Mouse (Mus musculus): Measurements from ENCODE around the gene Smg6.
A peak's percentile ranks its signal among the peaks of the same experiment; 100 is the strongest.

Gene Smg6

DNA sequence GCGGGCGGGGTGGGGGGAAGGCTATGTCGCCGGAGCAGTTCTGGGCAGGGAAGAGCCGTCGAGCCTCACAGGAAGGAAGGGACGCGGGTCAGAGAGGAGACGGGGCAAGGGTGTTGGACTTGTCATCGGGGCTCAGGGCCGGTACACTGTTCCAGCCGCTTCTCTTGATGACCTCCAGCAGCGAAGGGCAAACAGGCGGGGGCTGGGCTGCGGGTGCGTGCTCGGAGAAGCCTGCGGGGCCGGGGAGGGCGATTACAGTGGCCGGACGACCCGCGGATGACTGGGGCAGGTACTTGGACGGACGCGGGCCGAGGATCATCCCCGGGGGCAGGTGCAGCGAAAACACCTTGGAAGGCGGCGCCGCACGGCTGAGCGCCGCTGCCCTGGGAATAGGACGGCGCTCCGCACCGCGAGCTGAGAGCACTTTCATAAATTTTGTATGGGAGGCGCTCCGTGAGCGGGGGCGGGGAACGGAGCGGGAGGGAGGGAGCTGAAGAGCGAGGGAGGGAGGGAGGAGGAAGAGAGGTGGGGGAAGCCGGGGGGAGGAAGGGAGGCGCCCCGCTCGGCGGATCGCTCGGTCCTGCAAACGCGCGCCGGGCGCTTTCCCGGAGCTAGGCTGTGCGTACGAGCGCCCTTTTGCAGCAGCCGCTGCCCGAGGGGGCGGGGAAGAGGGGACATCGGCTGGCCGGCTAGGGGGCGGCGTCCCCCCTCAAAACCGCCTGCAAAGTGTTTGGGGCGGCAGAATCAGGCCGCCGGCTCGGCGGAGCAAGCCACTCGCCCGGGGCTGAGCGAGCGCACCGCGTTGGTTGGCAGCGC is 267.8 kb downstream of the Smg6 start, which contains the start of gene Rtn4rl1:
Gene Rtn4rl1, plus strand, starts transcription at position 528 of the 816 bp plus-strand sequence.
- peak; percentile 67 for DNase-seq (ENCODE audit: low spot score)

DNA sequence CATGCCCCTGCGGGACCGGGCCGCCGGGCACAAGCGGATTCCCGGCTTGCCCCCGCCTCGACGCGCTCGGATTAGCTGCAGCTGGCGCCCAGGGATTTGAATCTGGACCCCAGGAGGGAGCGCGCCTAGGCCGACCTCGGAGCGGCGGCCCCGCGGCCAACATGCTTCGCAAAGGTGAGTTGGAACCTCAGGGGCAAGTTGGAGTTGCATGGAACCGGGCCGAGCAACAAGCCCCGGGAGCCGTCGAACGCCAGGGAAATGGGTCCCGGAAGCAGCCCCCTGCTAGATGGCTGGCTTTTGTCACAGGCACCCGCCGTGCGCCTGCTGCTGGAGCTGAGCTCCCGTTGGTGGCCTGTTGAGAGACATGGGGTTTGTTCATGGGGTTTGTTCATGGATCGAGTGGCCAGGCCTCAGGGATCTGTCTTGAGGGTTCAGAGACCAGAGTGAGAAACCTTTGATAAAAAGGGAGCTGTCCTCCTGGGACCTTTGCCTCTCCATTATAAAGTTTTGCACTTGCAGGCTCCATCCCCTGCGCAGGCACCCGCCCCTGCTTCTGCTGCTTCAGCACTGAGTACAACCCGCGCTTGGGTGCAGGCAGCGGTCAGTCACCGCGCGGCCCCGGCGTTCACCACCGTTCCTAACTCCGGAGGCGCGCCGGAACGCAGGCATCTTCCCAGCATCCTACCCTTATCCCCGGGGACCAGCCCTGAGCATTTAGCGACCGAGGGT is 268.7 kb downstream of the Smg6 start:
- no peak for DNase-seq (ENCODE audit: low spot score)

DNA sequence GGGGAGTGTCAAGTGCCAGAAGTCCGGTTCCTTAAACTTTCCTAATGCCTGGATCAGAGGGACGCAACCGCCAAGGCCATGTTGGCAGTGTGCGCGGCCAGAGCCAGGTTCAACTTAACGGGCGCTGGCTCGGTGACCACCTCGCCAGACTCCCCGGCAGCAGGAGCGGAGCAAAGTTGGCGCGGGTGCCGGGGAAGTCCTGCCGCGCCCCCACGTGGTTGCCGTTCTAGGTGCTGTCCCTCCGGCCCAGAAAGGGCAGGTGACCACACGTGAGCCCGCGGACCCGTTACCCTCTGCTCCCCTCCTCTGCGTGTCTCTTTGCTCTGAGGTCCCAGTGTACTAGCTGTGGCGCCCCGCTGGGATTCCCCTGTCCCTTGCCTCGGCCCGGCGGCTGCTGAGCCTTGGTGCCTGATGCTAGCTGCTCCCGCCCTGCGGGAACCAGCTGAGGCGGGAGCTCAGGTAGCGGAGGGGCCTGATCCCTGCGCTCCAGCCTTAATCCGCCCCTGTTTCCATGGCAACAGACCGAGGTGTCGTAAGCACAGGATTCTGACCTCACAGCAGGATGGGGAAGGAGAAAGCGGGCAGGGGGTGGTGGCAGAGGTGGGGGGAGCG is 269.3 kb downstream of the Smg6 start:
- peak; percentile 42 for DNase-seq (ENCODE audit: low spot score)

DNA sequence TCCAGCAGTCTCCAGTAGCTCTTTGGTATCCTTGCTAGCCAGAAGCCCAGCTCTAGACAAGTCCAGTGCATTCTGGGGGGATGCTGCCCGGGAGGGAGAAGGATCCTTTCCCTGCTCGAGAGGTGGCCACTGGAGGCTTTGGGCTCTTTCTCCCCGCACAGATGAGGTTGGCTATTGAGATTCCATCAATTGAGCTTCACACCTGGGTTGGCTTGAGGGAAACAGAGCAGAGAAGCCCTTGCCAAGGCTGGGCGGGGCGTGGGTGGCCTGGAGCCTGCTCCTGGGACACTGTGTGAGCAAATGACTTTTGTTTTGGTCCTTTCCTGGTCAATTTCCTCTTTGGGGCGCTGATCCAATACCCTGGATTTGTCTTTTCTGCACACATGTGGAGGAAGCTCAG is 270.5 kb downstream of the Smg6 start:
- DNase-seq (ENCODE audit: low spot score), result no peak

DNA sequence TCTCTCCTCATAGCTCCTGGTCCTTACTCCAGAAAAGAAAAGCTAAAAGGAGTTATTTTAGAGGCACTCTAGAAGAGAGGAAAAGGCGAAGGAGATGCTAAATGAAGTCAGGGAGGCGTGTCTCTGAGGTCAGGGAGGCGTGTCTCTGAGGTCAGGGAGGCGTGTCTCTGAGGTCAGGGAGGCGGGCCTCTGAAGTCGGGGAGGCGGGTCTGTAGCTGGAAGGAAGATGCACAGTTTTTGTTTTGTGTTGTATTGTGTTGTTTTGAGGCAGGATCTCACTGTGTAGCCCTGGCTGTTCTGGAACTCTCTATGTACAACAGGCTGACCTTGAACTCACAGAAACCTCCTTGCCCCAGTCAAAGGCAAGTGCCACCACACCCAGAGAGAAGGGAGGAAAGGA is 272.3 kb downstream of the Smg6 start:
- DNase-seq (ENCODE audit: low spot score), result no peak

DNA sequence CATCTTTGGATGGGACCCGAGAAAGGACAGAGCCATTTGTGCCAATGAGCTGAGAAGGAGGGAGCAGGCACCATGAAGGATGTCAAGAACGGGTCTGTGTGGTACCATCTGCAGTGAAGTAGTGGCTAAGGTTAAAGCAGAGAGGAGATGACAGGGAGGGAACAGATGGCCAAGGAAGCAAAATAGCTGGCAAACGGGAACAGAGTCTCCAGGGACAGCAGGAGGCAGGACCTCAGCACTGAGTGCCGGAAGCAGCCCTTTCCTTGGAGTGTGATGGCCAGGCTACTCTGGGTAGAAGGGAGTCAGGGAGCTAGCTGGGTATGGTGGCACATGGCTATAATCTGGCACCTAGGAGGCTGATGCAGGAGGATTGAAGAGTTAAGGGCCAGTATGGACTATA is 273.2 kb downstream of the Smg6 start:
- no peak for DNase-seq (ENCODE audit: low spot score)

DNA sequence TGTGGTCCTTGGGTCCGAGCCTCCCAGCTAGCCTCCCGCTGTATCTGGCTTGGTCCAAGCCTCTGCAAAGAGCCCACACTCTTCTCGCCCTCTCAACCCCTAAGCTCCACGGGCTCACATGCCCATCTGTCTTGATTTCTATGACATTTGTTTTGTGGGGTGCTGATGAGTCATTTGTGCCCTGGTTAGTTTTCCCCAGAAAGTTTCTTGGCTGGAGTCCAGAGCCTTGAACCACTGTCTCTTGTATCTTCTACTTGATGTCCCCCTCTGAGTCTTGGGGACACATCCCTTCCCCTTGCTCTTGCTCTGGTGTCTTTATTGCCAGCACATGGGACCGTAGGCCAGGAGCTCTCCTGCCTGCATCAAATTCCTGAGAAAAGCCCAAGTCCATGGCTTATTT is 274.3 kb downstream of the Smg6 start:
- DNase-seq (ENCODE audit: low spot score), result no peak

DNA sequence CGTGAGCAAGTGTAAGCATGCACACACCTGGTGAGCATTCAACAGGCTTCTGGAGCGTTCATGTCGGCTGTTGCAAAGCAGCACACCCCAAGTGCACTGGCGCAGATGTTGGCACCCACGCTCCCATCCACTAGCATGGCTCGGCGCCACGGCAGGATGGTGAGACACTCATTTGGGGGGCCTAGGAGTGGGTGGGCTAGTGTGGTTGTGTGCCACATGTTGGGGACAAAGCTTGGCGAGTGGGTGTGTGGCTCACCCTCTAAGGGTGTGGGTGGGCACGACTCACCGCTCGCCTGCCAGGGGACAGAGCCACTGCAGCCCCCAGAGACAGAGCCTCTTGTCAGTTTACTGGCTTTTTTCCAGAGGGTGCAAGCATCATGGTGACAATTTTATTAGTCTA is 275.3 kb downstream of the Smg6 start:
- no peak for DNase-seq (ENCODE audit: low spot score)

DNA sequence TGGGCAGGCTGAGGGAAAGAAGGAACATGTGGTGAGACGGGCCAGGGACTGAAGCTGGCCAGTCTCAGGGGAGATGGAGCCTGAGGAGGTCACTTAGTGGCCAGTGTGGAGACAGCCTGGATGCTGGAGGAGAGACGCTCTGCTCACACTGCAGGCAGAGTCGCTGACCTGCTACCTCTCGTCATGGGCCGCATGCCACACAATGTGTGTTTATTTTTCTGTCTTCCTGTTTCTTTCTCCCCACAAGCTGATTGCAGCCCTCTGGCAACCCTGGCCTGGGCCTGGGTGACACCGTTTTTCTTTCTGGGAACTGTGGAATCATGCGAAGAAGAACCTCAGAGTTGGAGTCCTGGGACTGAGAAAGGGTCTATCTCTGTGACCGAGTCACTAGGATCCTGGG is 276.1 kb downstream of the Smg6 start:
- DNase-seq (ENCODE audit: low spot score), result no peak

DNA sequence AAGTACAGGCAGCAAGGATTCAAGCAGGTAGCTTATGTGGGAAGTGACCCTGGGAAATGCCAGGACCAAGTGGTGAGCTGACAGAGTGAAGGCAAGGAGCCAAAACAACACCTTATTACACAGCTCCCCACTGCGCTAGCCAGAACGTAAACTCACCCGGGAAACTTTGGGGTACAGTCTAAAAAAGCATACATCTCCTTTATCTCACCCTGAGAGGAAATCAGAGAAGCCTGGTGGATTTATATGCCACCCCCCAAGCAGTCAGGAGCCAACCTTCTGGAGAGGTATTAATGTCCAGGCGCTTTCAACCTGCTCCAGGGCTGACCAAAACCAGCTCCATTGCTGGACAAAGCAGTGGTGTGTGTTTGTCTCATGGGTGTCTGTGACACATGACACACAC is 278.3 kb downstream of the Smg6 start:
- no peak for DNase-seq (ENCODE audit: low spot score)

DNA sequence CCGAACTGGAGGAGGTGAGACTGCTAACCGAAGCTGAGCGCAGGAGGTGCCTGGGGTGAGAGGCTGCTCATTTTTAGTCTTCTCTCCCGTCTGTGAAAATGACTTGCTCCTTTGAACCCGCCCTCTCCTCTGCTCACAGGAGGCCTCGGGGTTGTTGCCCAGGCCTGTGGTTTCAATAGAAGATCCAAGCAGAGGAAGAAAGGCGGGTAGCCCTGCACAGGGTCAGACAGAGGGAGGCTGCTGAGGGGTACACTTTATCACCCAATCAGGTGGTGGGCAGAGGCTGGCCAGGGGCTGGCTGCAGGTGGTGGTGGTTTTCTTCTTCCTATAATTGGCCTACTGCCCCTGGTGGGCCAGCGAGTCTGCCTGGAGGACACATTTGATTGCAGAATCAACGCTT is 278.8 kb downstream of the Smg6 start:
- DNase-seq (ENCODE audit: low spot score), result no peak

DNA sequence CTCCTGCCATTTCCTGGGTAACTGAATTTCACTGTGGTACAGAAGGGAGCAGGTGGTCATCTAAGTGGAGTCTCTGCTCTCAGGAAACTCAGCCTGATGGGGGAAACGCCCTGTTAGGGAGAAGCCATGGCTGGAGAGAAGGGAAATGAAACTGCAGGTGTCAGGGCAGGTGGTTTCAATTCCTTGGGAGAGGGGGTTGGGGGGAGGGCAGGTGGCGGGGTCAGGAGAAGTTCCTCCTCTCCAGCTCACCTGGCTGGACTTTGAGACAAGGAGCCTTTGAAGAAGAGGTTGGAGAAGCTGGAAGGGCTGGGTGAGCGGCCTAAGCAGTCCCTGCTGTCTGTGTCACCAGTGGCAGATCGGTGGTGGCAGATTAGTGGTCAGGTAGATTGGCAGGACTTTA is 280.7 kb downstream of the Smg6 start:
- DNase-seq (ENCODE audit: low spot score), result no peak

DNA sequence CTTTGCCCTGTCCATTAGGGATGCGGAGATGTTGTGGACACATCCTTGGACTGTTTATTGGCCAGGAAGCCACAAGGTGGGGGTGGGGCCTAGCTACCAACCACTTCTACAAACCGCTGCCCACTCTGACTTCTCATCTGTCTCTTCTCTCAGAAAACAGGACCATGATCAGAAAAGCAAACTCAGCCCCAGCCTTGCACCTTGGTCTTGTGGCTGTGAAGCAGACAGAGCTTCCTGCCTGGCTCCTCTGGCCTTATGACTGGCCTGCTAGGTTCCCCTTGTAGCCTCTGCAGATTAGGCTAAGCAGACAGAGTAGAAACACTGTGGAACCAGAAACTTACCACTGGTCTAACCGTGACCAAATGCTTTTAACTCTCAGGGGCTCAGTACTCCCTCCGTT is 283.7 kb downstream of the Smg6 start:
- DNase-seq (ENCODE audit: low spot score), result no peak

DNA sequence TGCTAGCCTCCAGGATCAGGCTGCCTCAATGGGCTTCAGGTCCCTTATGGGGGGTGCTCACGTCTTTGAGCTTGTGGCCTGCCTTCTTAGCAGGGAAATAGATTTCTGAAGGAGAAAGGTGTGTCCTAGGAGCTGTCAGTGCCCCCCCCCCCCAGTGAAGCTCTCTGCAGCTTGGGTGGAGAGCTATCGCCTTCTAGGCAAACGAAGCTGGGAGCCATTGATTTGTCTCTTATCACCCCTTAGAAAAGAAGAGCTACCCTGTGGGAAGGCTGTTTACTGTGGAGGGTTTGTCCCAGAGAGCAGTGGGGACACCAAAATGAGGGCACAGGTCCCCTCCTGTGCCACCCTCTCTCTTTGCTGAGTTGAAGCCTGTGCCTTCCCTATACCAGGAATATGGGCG is 284.5 kb downstream of the Smg6 start:
- no peak for DNase-seq (ENCODE audit: low spot score)

DNA sequence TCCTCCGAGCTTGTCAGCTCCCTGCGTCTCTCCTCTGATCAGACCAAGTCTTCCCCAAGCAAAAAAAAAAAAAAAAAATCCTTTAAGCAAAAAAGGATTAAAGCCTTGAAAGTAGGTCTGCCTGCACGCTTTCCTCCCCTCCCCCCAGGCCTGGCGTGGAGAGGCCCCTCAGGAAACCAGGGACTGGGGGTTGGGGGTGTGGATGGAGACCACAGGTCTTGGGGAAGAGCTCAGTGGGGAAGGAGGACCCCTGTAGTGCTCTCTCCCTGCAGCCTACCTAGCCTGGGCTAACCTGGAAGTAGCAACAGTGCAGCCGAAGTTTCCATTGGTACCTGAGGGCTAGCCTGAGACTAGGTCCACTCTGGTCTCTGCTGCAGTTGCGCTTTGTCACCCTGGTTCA is 285.1 kb downstream of the Smg6 start:
- no peak for DNase-seq (ENCODE audit: low spot score)

DNA sequence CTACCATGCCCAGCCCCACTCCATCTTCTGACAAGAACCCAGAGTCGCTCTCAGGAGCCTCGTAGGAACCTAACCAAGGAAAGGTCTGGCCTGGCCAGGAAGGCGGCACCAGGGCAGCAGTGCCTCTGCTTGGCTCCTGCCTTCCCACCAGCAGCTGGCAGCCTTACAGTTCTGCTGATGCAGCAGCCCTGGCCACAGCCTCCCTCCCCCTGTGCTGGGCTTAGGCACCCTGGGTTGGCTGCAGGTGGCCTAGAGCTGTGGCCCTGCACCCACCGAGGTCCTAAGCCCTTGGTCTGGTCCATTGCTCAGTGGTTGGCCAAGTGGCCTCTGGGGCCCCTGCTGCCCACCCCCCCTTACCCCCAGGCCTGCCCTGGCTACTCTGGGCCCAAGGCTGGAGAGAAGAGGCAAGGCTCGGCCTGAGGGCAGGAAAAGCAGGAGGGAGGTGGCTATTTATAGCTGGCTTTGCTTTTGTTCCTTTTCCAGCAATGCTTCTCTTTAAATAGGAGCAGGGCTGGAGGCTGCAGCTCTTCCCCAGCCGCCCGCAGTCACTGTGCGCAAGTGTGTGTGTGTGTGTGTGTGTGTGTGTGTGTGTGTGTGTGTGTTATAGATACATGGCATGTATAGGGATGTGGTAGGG is 286.5 kb downstream of the Smg6 start:
- DNase-seq (ENCODE audit: low spot score), result no peak

DNA sequence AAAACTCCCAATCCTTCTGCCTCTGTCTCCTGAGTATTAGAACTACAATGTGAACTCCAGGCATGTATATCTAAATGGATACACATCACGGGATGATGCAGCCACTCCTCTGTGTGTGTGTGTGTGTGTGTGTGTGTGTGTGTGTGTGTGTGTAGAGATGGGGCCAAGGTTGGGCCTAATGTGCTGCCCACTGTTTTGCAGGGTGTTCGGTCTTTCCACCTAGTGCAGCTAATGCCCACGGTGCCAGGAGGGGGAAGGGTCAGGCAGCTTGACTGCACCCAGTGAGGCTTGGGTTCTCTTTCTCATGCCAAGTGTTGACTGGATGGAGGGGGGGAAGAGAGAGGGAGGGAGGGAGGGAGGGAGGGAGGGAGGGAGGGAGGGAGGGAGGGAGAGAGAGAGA is 287.3 kb downstream of the Smg6 start:
- DNase-seq (ENCODE audit: low spot score), result no peak

DNA sequence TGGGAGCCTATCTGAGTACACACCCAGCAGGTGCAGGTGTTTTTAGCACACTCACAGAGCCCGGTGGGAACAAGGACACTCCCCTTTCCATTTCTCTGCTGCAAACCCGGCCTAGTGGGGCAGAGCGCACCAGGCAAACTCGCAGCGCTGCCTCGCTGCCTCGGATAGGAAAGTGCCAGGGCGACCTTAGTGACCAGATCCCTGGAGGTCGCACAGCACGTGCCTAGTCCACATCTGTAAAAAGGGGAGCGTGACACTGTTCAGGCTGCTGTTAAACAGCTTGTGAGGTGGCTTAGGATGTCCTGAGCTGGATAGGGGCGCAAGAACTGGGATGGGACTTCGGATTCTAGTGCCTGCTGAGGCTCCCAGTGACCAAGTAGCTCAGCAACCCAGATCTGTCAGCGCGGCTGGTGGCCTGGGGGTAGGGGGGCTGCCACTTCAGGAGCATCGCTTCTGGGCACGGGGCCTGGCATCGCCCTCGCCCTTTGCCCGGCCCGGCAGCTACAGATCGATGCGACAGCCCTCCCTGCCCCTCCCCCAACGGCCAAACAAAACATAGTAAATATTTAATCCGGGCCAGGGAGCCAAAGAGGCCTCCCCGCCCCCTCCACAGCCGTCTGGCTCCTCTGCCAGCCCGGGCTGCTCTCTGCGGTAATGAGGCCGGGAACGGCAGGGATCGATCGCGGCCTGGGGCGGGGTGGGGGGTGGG is 287.9 kb downstream of the Smg6 start:
- peak; percentile 62 for DNase-seq (ENCODE audit: low spot score)

Data from urinary bladder, postnatal 25 days (tissue).